Mouse (Mus musculus) erythroblast, embryonic 14.5 days (primary cell): ENCODE data around the gene Lrrc1. TPM values are rescaled to one million over a fixed set of nuclear protein-coding genes. Genes with fewer than 3 reads are reported as not detected.

ENCODE experiments used
- H3K27me3 ChIP-seq: 2 replicates; pipeline ENCODE4 v1.6.1; 2012; ENCODE audit warnings: inconsistent platforms; ENCODE audit not compliant: control insufficient read depth
- H3K36me3 ChIP-seq: 2 replicates; pipeline ENCODE4 v1.6.1; 2012; ENCODE audit warnings: mild to moderate bottlenecking, inconsistent platforms; ENCODE audit not compliant: control insufficient read depth
- H3K4me1 ChIP-seq: 2 replicates; pipeline ENCODE4 v1.6.1; 2012; ENCODE audit warnings: inconsistent platforms; ENCODE audit not compliant: control insufficient read depth
- H3K4me3 ChIP-seq: replicated peaks from 2 replicates; pipeline ENCODE3; 2012; ENCODE audit warnings: moderate library complexity, mild to moderate bottlenecking, inconsistent platforms
- H3K9me3 ChIP-seq: 2 replicates; pipeline ENCODE4 v1.6.1; 2012; ENCODE audit warnings: low read length, inconsistent platforms, mixed read lengths; ENCODE audit not compliant: control insufficient read depth
- GATA1 ChIP-seq: IDR thresholded peaks from 2 replicates; pipeline ENCODE4 v1.6.1; 2012; ENCODE audit warnings: low read length, inconsistent platforms, mixed read lengths
- TAL1 ChIP-seq: IDR thresholded peaks from 3 replicates; pipeline ENCODE4 v1.6.1; 2012; ENCODE audit warnings: low read length, inconsistent platforms, mixed read lengths
- polyA plus RNA-seq: library from polyadenylated mRNA; stranded (reverse); fragments of >175 nt; gene quantifications from 2 replicates; pipeline ENCODE4 v1.2.3, GENCODE M21; 2012

The Lrrc1 gene
- polyA plus RNA-seq, 1 experiment = 0.09 TPM

DNA sequence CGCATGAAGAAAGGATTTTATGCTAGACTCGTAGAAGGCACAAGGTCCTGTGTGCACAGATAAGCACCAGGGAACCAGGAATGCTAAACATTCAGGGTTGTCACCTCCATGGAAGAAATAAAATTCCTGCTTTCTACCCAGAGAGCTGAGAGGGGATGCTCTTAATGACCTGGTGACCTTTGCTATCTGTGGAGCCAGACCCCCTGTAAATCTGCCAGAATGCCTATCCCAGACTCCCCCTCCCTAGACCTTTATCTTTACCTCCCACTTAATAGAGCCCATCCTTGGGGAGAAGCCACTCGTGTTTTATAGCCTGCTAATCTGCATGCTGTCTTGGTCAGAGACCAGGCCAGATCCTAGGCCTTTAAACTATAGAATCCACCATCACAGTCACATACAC lies 162.2 kb downstream of the Lrrc1 start:
- Histone ChIP-seq H3K36me3 (no peaks in the 10 kb centered on the region), H3K9me3 (no peaks in the 10 kb centered on the region), H3K4me1 (no peaks in the 10 kb centered on the region), H3K27me3 (no peaks in the 10 kb centered on the region), H3K4me3 (no peak overlapping the region)
- TF ChIP-seq GATA1 (no peak), TAL1 (no peak)

DNA sequence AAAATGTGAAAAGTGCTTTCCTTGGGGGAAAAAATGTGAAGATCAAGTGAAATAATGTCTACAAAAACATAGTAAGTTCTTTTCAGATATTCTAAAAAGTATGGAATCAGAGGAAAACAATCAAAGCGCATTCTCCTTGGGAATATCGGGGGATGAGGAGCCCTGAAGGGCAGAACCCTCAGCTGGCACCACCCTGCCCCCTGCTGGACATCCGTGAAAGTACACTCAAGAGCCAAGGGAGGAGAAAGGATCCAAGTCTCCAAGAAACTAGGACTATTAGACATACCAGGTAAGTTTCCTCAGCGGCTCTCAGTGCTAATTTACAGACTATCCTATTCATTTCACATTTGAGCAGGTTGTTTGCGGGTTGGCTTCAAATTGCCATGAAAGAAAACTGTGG lies 163.1 kb downstream of the Lrrc1 start:
- TF ChIP-seq TAL1 = no peak
- no peak for TF ChIP-seq GATA1
- H3K4me3 ChIP-seq = no peak overlapping the region
- no peaks in the 10 kb centered on the region for H3K4me1 ChIP-seq
- H3K36me3 ChIP-seq = no peaks in the 10 kb centered on the region
- H3K9me3 ChIP-seq = no peaks in the 10 kb centered on the region
- H3K27me3 ChIP-seq = no peaks in the 10 kb centered on the region

Other genes with a start within 250 kb of the Lrrc1 start
- 0.01 and 0.02 TPM in 2 replicates for gene Mlip, start 191.9 kb downstream of the Lrrc1 start, polyA plus RNA-seq
- not detected in 2 replicates for gene Klhl31, start 91.6 kb upstream of the Lrrc1 start, polyA plus RNA-seq
- 3.6 and 4.2 TPM in 2 replicates for gene Gclc, start 209.7 kb upstream of the Lrrc1 start, polyA plus RNA-seq